Mouse (Mus musculus) heart, embryonic 11.5 days (tissue): ENCODE measurements at regions not wholly inside any gene's neighbourhood (a gene's known extent, or its start where the extent isn't known, plus 50 kb on each side); places are given as distances from the start of the nearest gene placed in this dataset.

ENCODE experiments used
- ATAC-seq: fragments of 200-750 bp; cut with Nextera tagmentation; replicated peaks from 2 replicates; pipeline ENCODE4 v1.8.0; 2017; ENCODE audit warnings: moderate library complexity; ENCODE audit not compliant: insufficient number of reproducible peaks, low FRiP score, low TSS enrichment
- H3K27ac ChIP-seq: fragments of 300-500 bp; sonication (generic); 2 replicates; pipeline ENCODE4 v1.5.1; 2014; ENCODE audit warnings: mild to moderate bottlenecking, low read depth, low read length
- H3K27me3 ChIP-seq: fragments of 300-500 bp; sonication (generic); 2 replicates; pipeline ENCODE4 v1.6.1; 2014; ENCODE audit warnings: mild to moderate bottlenecking, low read length, mixed read lengths; ENCODE audit not compliant: control insufficient read depth, insufficient read depth
- H3K36me3 ChIP-seq: fragments of 300-500 bp; sonication (generic); 2 replicates; pipeline ENCODE4 v1.6.1; 2014; ENCODE audit warnings: mild to moderate bottlenecking, low read length, moderate library complexity, mixed read lengths; ENCODE audit not compliant: control insufficient read depth, insufficient read depth
- H3K4me1 ChIP-seq: fragments of 300-500 bp; sonication (generic); 2 replicates; pipeline ENCODE4 v1.6.1; 2014; ENCODE audit warnings: low read length; ENCODE audit not compliant: control insufficient read depth, insufficient read depth
- H3K4me2 ChIP-seq: fragments of 300-500 bp; sonication (generic); 2 replicates; pipeline ENCODE4 v1.6.1; 2014; ENCODE audit warnings: mild to moderate bottlenecking, moderate library complexity
- H3K4me3 ChIP-seq: fragments of 300-500 bp; sonication (generic); 2 replicates; pipeline ENCODE4 v1.5.1; 2014; ENCODE audit warnings: low read depth, low read length
- H3K9ac ChIP-seq: fragments of 300-500 bp; sonication (generic); 2 replicates; pipeline ENCODE4 v1.6.1; 2014; ENCODE audit warnings: mild to moderate bottlenecking, low read depth, low read length, moderate library complexity
- H3K9me3 ChIP-seq: fragments of 300-500 bp; sonication (generic); replicated peaks from 2 replicates; pipeline ENCODE4 v1.6.1; 2016; ENCODE audit warnings: low read length; ENCODE audit not compliant: control insufficient read depth
- WGBS: fragments of 180-500 bp; shearing (Covaris S2); extraction: QIAGEN DNeasy Blood & Tissue Kit; methylation state at CpG from one replicate; pipeline ENCODE4 v1.1.7; 2014; ENCODE audit not compliant: insufficient replicate concordance; 5-methylcytosine and 5-hydroxymethylcytosine counted together

GRCm38 (mm10) chr5:106002330-106002729 is 126.0 kb downstream of the Zfp326 start:
- Histone ChIP-seq H3K27me3 (peaks cover 5% of the 10 kb centered on the region; the same call in 1 of the 2 replicates), H3K4me3 (no peak overlapping the region), H3K36me3 (no peaks in the 10 kb centered on the region), H3K9me3 (no peaks in the 10 kb centered on the region), H3K4me2 (no peak overlapping the region), H3K4me1 (no peaks in the 10 kb centered on the region), H3K27ac (no peak overlapping the region), H3K9ac (no peak overlapping the region)
- WGBS: 31% methylated on average over 7 of the region's 7 CpGs
- ATAC-seq: no peak

- 82% methylated on average over 1 of the region's 1 CpGs for WGBS
- H3K27me3 ChIP-seq: no peaks in the 10 kb centered on the region
- no peaks in the 10 kb centered on the region for H3K9me3 ChIP-seq
- H3K4me1 ChIP-seq: no peaks in the 10 kb centered on the region
- no peak overlapping the region for H3K9ac ChIP-seq
- no peak overlapping the region for H3K27ac ChIP-seq
- no peaks in the 10 kb centered on the region for H3K36me3 ChIP-seq
- no peak for ATAC-seq
- H3K4me2 ChIP-seq: no peak overlapping the region
- no peak overlapping the region for H3K4me3 ChIP-seq
Observed at GRCm38 (mm10) chr5:105994218-105994617, 117.9 kb downstream of the Zfp326 start.

DNA sequence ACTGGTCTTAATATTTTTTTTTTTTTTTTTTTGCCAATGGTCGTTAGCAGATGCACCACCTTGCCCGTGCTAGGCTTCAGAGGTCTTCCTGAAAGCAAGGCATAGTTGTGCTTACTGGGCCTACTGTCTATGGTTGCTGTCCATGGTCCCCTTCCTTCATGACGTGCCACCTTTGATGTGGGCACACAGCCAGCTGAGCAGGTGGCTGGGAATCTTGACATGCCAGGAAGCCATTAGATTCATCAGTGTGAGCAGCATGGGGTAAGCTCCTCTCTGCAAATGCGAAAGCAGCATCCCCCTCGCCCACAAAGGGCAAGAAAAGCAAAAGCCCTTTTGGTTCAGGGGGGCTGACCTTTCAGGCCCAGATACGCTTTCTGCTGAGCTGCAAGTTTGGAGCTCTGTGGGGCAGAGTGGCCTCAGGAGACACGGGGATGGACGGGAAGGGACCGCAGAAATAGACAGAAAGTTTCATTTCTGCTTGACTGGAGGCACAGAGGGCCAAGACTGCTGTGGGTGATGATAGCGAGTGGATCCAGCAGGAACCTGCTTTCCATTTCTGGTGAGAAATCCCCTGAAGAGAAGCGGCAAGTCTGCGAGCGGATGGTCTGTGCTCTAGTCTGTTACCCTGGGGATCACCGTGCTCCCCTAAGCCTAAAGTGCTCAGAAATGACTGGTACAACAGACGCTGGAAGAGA is 116.8 kb downstream of the Zfp326 start:
- no peak overlapping the region for H3K9ac ChIP-seq
- H3K4me3 ChIP-seq: no peak overlapping the region
- H3K36me3 ChIP-seq: no peaks in the 10 kb centered on the region
- no peaks in the 10 kb centered on the region for H3K27me3 ChIP-seq
- no peak for ATAC-seq
- no peaks in the 10 kb centered on the region for H3K4me1 ChIP-seq
- WGBS: 68% methylated on average over 15 of the region's 15 CpGs
- H3K4me2 ChIP-seq: no peak overlapping the region
- H3K9me3 ChIP-seq: no peaks in the 10 kb centered on the region
- H3K27ac ChIP-seq: no peak overlapping the region

GRCm38 (mm10) chr5:105990777-105991176 is 114.4 kb downstream of the Zfp326 start:
- Histone ChIP-seq H3K4me1 (no peaks in the 10 kb centered on the region), H3K27me3 (no peaks in the 10 kb centered on the region), H3K4me2 (no peak overlapping the region), H3K27ac (no peak overlapping the region), H3K4me3 (no peak overlapping the region), H3K9ac (no peak overlapping the region), H3K9me3 (no peaks in the 10 kb centered on the region), H3K36me3 (no peaks in the 10 kb centered on the region)
- no peak for ATAC-seq
- 84% methylated on average over 12 of the region's 12 CpGs for WGBS

DNA sequence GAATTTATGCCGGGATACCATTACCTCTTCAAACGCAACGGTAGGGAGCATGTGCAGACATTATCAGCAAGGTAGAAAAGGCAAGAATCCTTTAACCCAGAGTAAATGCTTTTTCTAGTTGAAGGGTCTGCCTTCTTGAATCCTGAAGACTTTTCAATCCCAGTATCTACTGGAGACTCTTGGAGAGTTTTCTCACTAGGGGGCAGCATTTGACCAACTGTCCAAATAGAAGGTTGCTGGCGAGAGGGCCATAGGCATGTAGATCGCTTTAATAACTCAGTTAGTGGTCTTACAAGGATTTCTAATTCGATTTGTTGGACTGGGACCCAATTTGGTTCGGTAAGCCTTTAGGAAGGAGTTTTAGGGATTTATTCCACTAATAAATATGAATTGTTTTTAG is 110.0 kb downstream of the Zfp326 start:
- Histone ChIP-seq H3K36me3 (no peaks in the 10 kb centered on the region), H3K9ac (no peak overlapping the region), H3K4me3 (no peak overlapping the region), H3K4me1 (no peaks in the 10 kb centered on the region), H3K9me3 (no peaks in the 10 kb centered on the region), H3K4me2 (no peak overlapping the region), H3K27ac (no peak overlapping the region), H3K27me3 (no peaks in the 10 kb centered on the region)
- 34% methylated on average over 7 of the region's 7 CpGs for WGBS
- ATAC-seq: no peak

DNA sequence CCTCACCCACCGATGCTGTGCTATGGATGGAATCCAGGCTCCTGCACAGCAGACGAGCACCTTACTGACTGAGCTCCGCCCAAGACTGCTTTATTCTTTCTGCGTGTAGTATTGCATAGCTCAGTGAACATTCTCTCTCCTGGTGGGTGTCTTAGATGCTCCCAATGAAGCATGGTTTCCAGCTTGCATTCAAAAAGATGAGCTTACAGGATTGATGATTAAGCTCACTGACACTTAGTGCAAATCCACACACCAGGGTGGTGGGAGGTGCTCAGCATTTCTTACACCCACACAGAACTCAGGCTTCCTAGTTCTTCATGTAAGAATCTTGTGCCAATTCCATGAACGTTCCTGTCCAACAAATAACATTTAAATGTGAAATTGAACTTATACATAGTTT is 106.8 kb downstream of the Zfp326 start:
- H3K27me3 ChIP-seq: no peaks in the 10 kb centered on the region
- H3K27ac ChIP-seq: no peak overlapping the region
- ATAC-seq: no peak
- H3K9ac ChIP-seq: no peak overlapping the region
- no peaks in the 10 kb centered on the region for H3K4me1 ChIP-seq
- no peaks in the 10 kb centered on the region for H3K36me3 ChIP-seq
- WGBS: 69% methylated on average over 5 of the region's 5 CpGs
- no peak overlapping the region for H3K4me2 ChIP-seq
- H3K9me3 ChIP-seq: no peaks in the 10 kb centered on the region
- no peak overlapping the region for H3K4me3 ChIP-seq

DNA sequence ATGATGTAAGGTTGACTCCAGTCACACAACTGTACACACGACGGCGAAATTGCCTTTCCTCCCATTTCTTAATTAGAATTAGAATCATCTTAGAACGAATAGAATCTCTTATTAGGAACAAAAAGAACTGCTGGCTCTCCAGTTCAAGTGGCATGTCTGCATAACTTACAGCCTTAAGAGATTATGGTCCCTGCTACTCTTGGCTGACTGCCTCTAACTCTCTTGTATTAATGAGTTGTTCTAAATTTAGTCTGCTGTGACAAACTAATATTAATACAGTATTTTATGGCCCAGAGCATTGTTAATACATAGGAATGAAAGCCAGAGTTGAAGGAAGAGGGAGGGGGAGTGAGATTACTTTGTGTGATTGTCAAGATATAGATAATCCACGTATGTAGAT is 100.4 kb downstream of the Zfp326 start:
- no peak for ATAC-seq
- H3K9ac ChIP-seq: no peak overlapping the region
- H3K27ac ChIP-seq: no peak overlapping the region
- no peaks in the 10 kb centered on the region for H3K9me3 ChIP-seq
- no peak overlapping the region for H3K4me2 ChIP-seq
- WGBS: 64% methylated on average over 5 of the region's 5 CpGs
- no peaks in the 10 kb centered on the region for H3K27me3 ChIP-seq
- no peaks in the 10 kb centered on the region for H3K36me3 ChIP-seq
- H3K4me1 ChIP-seq: 0 out of 2 replicates have a peak, but pooled peaks cover 4% of the 10 kb centered on the region
- no peak overlapping the region for H3K4me3 ChIP-seq

- Histone ChIP-seq H3K36me3 (no peaks in the 10 kb centered on the region), H3K4me3 (no peak overlapping the region), H3K9me3 (no peaks in the 10 kb centered on the region), H3K9ac (no peak overlapping the region), H3K4me1 (0 out of 2 replicates have a peak, but pooled peaks cover 4% of the 10 kb centered on the region), H3K27me3 (no peaks in the 10 kb centered on the region), H3K4me2 (peak overlapping the region; percentile 39), H3K27ac (no peak overlapping the region)
- no peak for ATAC-seq
- WGBS: 64% methylated on average over 5 of the region's 5 CpGs
Observed at GRCm38 (mm10) chr5:105976076-105976475, 99.7 kb downstream of the Zfp326 start.
